Mouse (Mus musculus) myocyte (in vitro differentiated cells): Measurements from ENCODE around the gene Thbs3. TPM values are rescaled to one million over a fixed set of nuclear protein-coding genes. Genes with fewer than 3 reads are reported as not detected.

Experiments used
- H3K27me3 ChIP-seq: one replicate; pipeline ENCODE4 v1.6.1; 2011; ENCODE audit not compliant: control insufficient read depth, insufficient read depth, insufficient read length
- H3K36me3 ChIP-seq: one replicate; pipeline ENCODE4 v1.6.1; 2011; ENCODE audit not compliant: control insufficient read depth, insufficient read depth
- H3K4me2 ChIP-seq: one replicate; pipeline ENCODE4 v1.6.1; 2011; ENCODE audit warnings: low read depth, control low read depth
- H3K4me3 ChIP-seq: one replicate; pipeline ENCODE4 v1.5.1; 2011; ENCODE audit warnings: mild to moderate bottlenecking, control low read depth, moderate library complexity
- H3K79me2 ChIP-seq: one replicate; pipeline ENCODE4 v1.6.1; 2011; ENCODE audit not compliant: control insufficient read depth, insufficient read depth
- H3ac ChIP-seq: one replicate; pipeline ENCODE4 v1.6.1; 2011; ENCODE audit not compliant: control insufficient read depth, insufficient read length
- CEBPB ChIP-seq: IDR thresholded peaks from 2 replicates; pipeline ENCODE4 v1.6.1; 2011; ENCODE audit warnings: mild to moderate bottlenecking, moderate library complexity; ENCODE audit not compliant: poor library complexity, insufficient read depth, severe bottlenecking
- E2F4 ChIP-seq: IDR thresholded peaks from one replicate; pipeline ENCODE4 v1.6.1; 2011; ENCODE audit warnings: mild to moderate bottlenecking, control low read depth, moderate library complexity; ENCODE audit not compliant: insufficient read depth
- MAX ChIP-seq: IDR thresholded peaks from one replicate; pipeline ENCODE4 v1.6.1; 2011; ENCODE audit warnings: low read depth, mild to moderate bottlenecking, control low read depth
- MYOD1 ChIP-seq, 3 experiments: IDR thresholded peaks; one replicate each; pipeline ENCODE4 v1.6.1; 2011; ENCODE audit warnings: control low read depth in 2 of 3, low read depth in 2 of 3, mild to moderate bottlenecking in 2 of 3, moderate library complexity in 1 of 3; ENCODE audit not compliant: insufficient read length in 2 of 3, control insufficient read depth in 1 of 3
- MYOG ChIP-seq, 3 experiments: IDR thresholded peaks; one replicate each; pipeline ENCODE4 v1.6.1; 2011; ENCODE audit warnings: control low read depth in 2 of 3, low read depth in 2 of 3, mild to moderate bottlenecking in 2 of 3; ENCODE audit not compliant: insufficient read length in 2 of 3, control insufficient read depth in 1 of 3, insufficient read depth in 1 of 3
- POLR2A ChIP-seq: IDR thresholded peaks from one replicate; pipeline ENCODE4 v1.6.1; 2011; ENCODE audit warnings: low read depth, mild to moderate bottlenecking, control low read depth, moderate library complexity; ENCODE audit not compliant: insufficient read length
- POLR2AphosphoS2 ChIP-seq: IDR thresholded peaks from one replicate; pipeline ENCODE4 v1.6.1; 2011; ENCODE audit warnings: low read depth, control low read depth; ENCODE audit not compliant: insufficient read length
- REST ChIP-seq: IDR thresholded peaks from one replicate; pipeline ENCODE4 v1.6.1; 2011; ENCODE audit warnings: mild to moderate bottlenecking, control low read depth, moderate library complexity; ENCODE audit not compliant: insufficient read depth, insufficient read length
- SRF ChIP-seq: IDR thresholded peaks from one replicate; pipeline ENCODE4 v1.6.1; 2011; ENCODE audit warnings: low read depth; ENCODE audit not compliant: control insufficient read depth, insufficient read length
- TCF12 ChIP-seq: IDR thresholded peaks from one replicate; pipeline ENCODE4 v1.6.1; 2011; ENCODE audit warnings: mild to moderate bottlenecking, control low read depth; ENCODE audit not compliant: poor library complexity, insufficient read depth, severe bottlenecking
- TCF3 ChIP-seq: IDR thresholded peaks from one replicate; pipeline ENCODE4 v1.6.1; 2011; ENCODE audit warnings: low read depth, control low read depth; ENCODE audit not compliant: insufficient read length
- USF1 ChIP-seq: IDR thresholded peaks from one replicate; pipeline ENCODE4 v1.6.1; 2011; ENCODE audit warnings: low read depth, mild to moderate bottlenecking, control low read depth, moderate library complexity
- polyA plus RNA-seq: library from polyadenylated mRNA; unstranded; fragments of >200 nt; fragmentation: generic; extraction: Trizol; gene quantifications from one replicate; pipeline ENCODE4 v1.2.1, GENCODE M21; 2012; ENCODE audit warnings: missing spikeins

The Thbs3 gene
- polyA plus RNA-seq, 1 experiment, result 5.9 TPM

DNA sequence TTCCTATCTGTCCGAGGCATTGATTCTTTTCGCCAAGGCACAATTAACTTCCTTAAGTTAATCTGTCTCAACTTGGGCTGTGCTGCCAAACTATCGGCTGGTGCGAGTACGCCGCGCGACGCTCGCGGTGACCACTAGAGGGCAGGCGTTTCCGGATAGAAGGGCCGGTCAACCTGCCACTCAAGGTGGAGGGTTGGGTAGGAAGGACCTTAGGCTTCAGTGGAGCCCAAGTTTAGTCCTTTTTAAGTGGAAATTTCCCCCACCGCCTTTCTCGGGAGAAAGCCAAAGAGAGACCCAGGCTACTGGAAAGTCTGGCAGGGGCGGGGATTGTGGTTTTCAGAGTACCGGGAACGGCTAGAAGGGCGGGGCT is 13.2 kb downstream of the Thbs3 start:
- no peaks in the 10 kb centered on the region for H3K79me2 ChIP-seq
- peak overlapping the region; percentile 22 for H3K4me3 ChIP-seq
- TF ChIP-seq MYOD1 (IDR thresholded peaks at IDR 0.05; ENCODE audit: control insufficient read depth in 1 of 3, insufficient read length in 2 of 3, low read depth in 2 of 3) (no peak), TCF3 (no peak), MAX (no peak), MYOG (IDR thresholded peaks at IDR 0.05; ENCODE audit: control insufficient read depth in 1 of 3, insufficient read depth in 1 of 3, insufficient read length in 2 of 3, low read depth in 2 of 3) (no peak), TCF12 (no peak), USF1 (no peak), E2F4 (no peak), REST (no peak), CEBPB (no peak), SRF (no peak)
- H3K36me3 ChIP-seq, result no peaks in the 10 kb centered on the region
- H3K27me3 ChIP-seq, result no peaks in the 10 kb centered on the region
- peak overlapping the region; percentile 70 for H3K4me2 ChIP-seq
- no peak overlapping the region for H3ac ChIP-seq

DNA sequence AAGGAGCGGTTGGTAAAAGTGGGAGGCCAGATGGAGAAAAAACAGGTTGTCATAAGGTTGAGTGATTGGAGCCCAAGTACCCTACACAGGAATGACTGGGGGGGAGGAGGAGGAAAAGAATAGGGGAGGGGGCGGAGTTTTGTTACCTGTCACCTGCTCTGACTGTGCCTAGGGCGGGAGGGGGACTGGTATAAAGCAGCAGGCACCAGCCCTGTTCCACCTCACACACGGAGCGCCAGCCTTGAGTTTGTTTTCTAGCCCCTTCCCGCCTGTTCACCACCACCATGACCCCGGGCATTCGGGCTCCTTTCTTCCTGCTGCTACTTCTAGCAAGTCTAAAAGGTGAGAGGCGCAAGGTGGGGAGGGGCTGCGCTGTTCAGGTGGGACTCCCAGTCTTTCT is 13.9 kb downstream of the Thbs3 start, which contains the start of gene Muc1:
Gene Muc1 (plus strand): TSS at position 222 of the 400 bp plus-strand sequence.
- no peaks in the 10 kb centered on the region for H3K27me3 ChIP-seq
- H3K36me3 ChIP-seq, result no peaks in the 10 kb centered on the region
- H3K4me2 ChIP-seq, result peak within 1 kb of the TSS; percentile 70
- H3ac ChIP-seq, result no peak within 1 kb of the TSS
- H3K79me2 ChIP-seq, result no peaks in the 10 kb centered on the region
- peak within 1 kb of the TSS; percentile 22 for H3K4me3 ChIP-seq
- no peak for TF ChIP-seq POLR2AphosphoS2
- TF ChIP-seq TCF3, result no peak
- TF ChIP-seq MYOG (IDR thresholded peaks at IDR 0.05; ENCODE audit: control insufficient read depth in 1 of 3, insufficient read depth in 1 of 3, insufficient read length in 2 of 3, low read depth in 2 of 3), result no peak
- no peak for TF ChIP-seq SRF
- TF ChIP-seq MYOD1 (IDR thresholded peaks at IDR 0.05; ENCODE audit: control insufficient read depth in 1 of 3, insufficient read length in 2 of 3, low read depth in 2 of 3), result no peak
- TF ChIP-seq E2F4, result no peak
- no peak for TF ChIP-seq POLR2A
- no peak for TF ChIP-seq CEBPB
- TF ChIP-seq REST, result no peak
- TF ChIP-seq TCF12, result no peak
- no peak for TF ChIP-seq MAX
- no peak for TF ChIP-seq USF1

DNA sequence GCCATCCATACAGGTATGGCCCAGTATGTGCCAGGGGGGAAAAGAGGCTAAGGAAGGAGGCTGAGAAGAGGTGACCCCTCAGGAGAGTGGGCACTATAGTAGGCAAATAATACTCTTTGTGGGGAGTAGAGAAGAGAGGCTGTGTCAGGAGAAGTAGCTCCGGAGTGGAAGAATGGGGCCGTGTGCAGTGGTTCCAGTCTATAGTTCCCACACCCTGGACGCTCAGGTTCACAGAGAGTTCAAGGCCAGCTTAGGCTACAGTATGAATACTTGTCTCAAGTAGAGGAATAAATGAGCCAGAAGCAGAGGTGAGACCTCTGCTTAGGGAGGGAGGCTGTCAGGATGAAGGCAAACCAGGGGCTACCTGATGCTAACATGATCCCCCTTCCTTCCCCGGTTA is 14.3 kb downstream of the Thbs3 start:
- no peaks in the 10 kb centered on the region for H3K27me3 ChIP-seq

DNA sequence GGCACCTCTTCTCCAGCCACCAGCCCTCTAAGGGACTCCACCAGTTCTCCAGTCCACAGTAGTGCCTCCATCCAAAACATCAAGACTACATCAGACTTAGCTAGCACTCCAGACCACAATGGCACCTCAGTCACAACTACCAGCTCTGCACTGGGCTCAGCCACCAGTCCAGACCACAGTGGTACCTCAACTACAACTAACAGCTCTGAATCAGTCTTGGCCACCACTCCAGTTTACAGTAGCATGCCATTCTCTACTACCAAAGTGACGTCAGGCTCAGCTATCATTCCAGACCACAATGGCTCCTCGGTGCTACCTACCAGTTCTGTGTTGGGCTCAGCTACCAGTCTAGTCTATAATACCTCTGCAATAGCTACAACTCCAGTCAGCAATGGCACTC is 15.6 kb downstream of the Thbs3 start:
- Histone ChIP-seq H3K27me3 (no peaks in the 10 kb centered on the region), H3K79me2 (no peaks in the 10 kb centered on the region), H3K4me3 (no peak overlapping the region), H3ac (no peak overlapping the region), H3K36me3 (no peaks in the 10 kb centered on the region), H3K4me2 (no peak overlapping the region)
- TF ChIP-seq POLR2A, result no peak
- peak; percentile 23 for TF ChIP-seq POLR2AphosphoS2
- TF ChIP-seq TCF12, result no peak

More for the DNA sequence above, 14.3 kb downstream of the Thbs3 start:
- H3ac ChIP-seq, result no peak overlapping the region
- no peaks in the 10 kb centered on the region for H3K36me3 ChIP-seq
- no peak overlapping the region for H3K4me3 ChIP-seq
- no peak for TF ChIP-seq MYOD1 (IDR thresholded peaks at IDR 0.05; ENCODE audit: control insufficient read depth in 1 of 3, insufficient read length in 2 of 3, low read depth in 2 of 3)
- no peak for TF ChIP-seq CEBPB
- TF ChIP-seq POLR2AphosphoS2, result no peak
- TF ChIP-seq USF1, result no peak
- TF ChIP-seq MYOG (IDR thresholded peaks at IDR 0.05; ENCODE audit: control insufficient read depth in 1 of 3, insufficient read depth in 1 of 3, insufficient read length in 2 of 3, low read depth in 2 of 3), result no peak
- no peak for TF ChIP-seq TCF12
- TF ChIP-seq REST, result no peak
- no peak for TF ChIP-seq E2F4
- TF ChIP-seq TCF3, result no peak
- no peak for TF ChIP-seq SRF
- no peak for TF ChIP-seq POLR2A
- no peak for TF ChIP-seq MAX
- no peak overlapping the region for H3K4me2 ChIP-seq
- H3K79me2 ChIP-seq, result no peaks in the 10 kb centered on the region

DNA sequence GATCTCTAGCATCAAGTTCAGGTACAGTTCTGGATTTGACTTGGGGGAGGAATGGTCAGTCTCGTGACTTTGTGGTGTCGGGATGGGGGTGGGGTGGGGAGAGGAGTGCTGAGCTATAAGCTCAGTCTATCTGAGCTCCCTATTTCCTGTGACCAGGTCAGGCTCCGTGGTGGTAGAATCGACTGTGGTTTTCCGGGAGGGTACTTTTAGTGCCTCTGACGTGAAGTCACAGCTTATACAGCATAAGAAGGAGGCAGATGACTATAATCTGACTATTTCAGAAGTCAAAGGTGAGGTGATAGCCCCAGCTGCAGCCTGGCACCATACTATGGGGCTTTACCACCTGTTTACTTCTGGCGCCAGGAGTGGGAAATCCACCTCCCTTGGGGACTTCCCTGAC is 16.4 kb downstream of the Thbs3 start:
- H3K27me3 ChIP-seq, result no peaks in the 10 kb centered on the region
- TF ChIP-seq SRF (no peak), CEBPB (no peak), TCF3 (no peak), REST (no peak), USF1 (no peak), TCF12 (no peak), MYOD1 (IDR thresholded peaks at IDR 0.05; ENCODE audit: control insufficient read depth in 1 of 3, insufficient read length in 2 of 3, low read depth in 2 of 3) (no peak), E2F4 (no peak), POLR2A (no peak), MAX (no peak), MYOG (IDR thresholded peaks at IDR 0.05; ENCODE audit: control insufficient read depth in 1 of 3, insufficient read depth in 1 of 3, insufficient read length in 2 of 3, low read depth in 2 of 3) (no peak), POLR2AphosphoS2 (no peak)

More for the DNA sequence above, 16.4 kb downstream of the Thbs3 start:
- H3K36me3 ChIP-seq, result no peaks in the 10 kb centered on the region
- H3K79me2 ChIP-seq, result no peaks in the 10 kb centered on the region
- H3K4me2 ChIP-seq, result no peak overlapping the region
- no peak overlapping the region for H3ac ChIP-seq
- H3K4me3 ChIP-seq, result no peak overlapping the region
